Mouse (Mus musculus): ENCODE measurements around the gene Zfp523.

DNA sequence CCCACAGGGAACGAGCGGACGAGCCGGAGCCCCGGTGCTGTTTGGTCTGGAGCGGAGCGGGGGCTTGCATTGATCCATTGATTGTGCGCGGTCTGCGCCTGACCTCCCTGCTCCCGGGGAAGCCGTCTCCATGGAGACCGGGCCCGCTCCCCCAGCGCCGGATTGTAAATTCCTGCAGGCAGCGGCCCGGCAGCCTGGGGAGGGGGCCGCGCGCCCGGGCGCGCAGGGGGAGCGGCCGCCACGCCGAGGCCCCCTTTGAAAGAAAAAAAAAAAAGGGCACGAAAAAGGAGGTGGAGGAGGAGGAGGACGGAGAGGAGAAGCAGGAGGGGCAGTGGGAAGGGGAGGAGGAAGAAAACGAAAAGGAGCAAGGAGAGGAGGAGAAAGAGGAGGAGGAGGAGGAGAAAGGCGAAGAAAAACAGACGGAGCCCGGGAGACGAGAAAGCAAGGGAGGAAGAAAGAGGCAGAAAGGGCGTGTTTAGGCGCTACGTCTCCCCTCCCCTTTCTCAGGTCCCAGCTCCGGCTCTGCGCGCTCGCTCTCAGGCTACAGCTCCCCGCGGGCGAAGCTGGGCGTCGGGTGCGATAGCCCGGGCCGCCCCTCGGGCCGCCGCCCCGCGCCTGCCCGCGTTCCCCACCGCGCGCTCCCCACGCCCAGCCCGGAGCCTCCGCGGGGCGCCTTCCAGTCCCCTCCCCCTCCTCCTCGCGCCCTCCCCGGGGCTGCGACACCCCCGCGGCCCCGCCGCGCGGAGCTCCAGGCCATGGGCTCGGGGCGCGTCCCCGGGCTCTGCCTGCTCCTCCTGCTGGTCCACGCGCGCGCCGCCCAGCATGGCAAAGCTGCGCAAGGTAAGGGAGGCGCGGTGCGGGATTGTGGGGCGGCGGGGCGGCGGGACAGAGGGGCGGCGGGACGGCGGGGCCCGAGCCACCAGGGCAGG is 34.9 kb upstream of the Zfp523 start, which contains the start of gene Scube3:
- TF ChIP-seq CTCF (IDR thresholded peaks at IDR 0.05; ENCODE audit: low read depth) (no peak), EP300 (IDR thresholded peaks at IDR 0.05; ENCODE audit: low read depth) (no peak)

All from liver, embryonic 14.5 days (tissue).